Mouse (Mus musculus): ENCODE measurements around the gene 4933407L21Rik. TPM values are rescaled to one million over a fixed set of nuclear protein-coding genes. Genes with fewer than 3 reads are reported as not detected.

4933407L21Rik gene
- polyA plus RNA-seq (2012; rRNA removed) = 0.14 and 0.16 TPM in 2 replicates

DNA sequence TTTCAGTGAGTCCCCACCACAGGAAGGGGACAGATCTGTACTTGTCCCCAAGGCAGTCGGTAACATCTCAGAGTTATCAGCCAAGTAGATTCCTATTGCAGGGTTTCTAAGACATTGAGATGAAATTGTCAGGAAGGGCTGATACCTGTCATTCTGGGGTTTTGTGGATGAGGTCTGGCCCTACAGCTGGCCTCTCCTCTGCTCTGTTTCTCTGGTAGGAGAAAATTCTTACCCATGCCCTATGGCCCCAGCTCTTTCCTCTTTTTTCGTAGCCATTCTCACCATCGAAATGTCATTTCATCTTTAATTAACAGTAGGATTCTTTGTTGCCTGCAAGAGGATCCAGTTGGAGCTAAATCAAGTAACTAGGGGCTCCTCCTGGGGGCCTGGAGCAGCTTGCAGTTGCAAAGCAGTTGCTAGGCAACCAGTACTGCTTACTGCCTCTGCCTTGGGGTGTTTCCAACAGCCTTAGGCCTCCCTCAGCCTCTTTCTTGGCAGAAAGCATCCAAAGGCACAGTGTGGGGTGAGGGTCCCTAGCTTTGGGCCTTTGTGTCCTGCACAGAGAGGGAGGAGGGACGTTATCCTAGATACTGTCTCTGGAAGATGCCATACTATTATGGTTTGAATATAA, at the start of gene 4933407L21Rik:
Gene 4933407L21Rik, plus strand, starts transcription at position 427 of the 631 bp plus-strand sequence.

DNA sequence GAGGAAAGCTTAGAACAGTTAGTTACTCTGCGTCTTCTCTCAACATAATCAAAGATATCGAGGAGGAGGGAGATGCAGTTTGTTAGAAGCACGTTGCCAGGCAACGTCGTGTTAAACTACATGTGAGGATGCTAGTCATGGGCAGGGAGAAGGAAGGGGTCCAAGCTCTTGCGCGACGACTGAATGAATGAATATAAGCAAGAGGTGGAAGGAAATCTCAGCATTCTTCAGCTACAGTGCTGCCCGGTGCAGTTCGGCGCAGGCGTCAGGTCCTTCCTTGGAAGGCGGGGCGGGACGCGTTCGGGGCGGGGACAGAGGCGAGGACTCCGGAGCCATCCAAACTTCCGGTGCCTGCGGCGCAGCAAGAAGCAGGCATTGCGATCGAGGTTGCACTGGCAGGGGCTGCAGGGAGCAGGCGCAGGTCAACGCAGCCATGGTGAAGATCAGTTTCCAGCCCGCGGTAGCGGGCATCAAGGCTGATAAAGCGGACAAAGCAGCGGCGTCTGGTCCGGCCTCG, 34.0 kb upstream of the 4933407L21Rik start, which contains the start of gene Itm2c:
Gene Itm2c, plus strand, starts transcription at position 51 of the 517 bp plus-strand sequence.

DNA sequence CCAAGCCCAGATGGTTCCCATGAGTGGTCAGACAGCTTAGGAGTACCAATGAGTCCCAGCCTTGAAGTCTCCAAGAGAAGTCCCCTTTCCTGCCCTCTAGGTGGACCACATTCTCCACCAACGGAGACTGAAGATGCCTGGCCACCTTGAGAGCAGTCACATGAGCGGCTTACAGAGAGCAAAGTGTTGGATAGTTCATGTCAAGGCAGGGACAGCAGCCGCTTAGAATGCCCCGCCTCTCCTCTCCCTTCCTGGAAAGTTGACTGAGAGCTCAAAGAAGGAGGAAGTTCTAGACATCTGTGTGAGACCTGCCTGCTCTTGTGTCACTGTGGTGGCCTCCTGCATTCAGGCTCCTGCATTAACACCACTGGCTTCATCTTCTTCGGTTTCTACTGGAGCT, 32.6 kb downstream of the 4933407L21Rik start, which contains the start of gene Gpr55:
Gene Gpr55, minus strand, starts transcription at position 135 of the 400 bp plus-strand sequence.

Other genes with a start within 250 kb of the 4933407L21Rik start
- gene A630001G21Rik, start 149.8 kb upstream of the 4933407L21Rik start, polyA plus RNA-seq (2012; rRNA removed) = 4.1 and 4.4 TPM in 2 replicates
- 22.1 and 24.7 TPM in 2 replicates for gene Cab39, start 135.0 kb upstream of the 4933407L21Rik start, polyA plus RNA-seq (2012; rRNA removed)
- gene Itm2c, start 34.2 kb upstream of the 4933407L21Rik start, polyA plus RNA-seq (2012; rRNA removed) = 50.6 and 52.4 TPM in 2 replicates
- 0.12 and 0.13 TPM in 2 replicates for gene Gpr55, start 32.5 kb downstream of the 4933407L21Rik start, polyA plus RNA-seq (2012; rRNA removed)
- gene Spata3, start 88.3 kb downstream of the 4933407L21Rik start, polyA plus RNA-seq (2012; rRNA removed) = 0.08 and 0.19 TPM in 2 replicates
- gene 2810459M11Rik, start 117.4 kb downstream of the 4933407L21Rik start, polyA plus RNA-seq (2012; rRNA removed) = 18.0 and 18.1 TPM in 2 replicates
- gene Psmd1, start 135.9 kb downstream of the 4933407L21Rik start, polyA plus RNA-seq (2012; rRNA removed) = 32.3 and 36.9 TPM in 2 replicates
- gene Htr2b, start 183.5 kb downstream of the 4933407L21Rik start, polyA plus RNA-seq (2012; rRNA removed) = 0.02 TPM in 1 of 2 replicates, not detected in the other
- 0.22 TPM in 1 of 2 replicates, not detected in the other for gene Gm21972, start 205.2 kb downstream of the 4933407L21Rik start, polyA plus RNA-seq (2012; rRNA removed)
- gene Armc9, start 226.3 kb downstream of the 4933407L21Rik start, polyA plus RNA-seq (2012; rRNA removed) = 3.9 and 4.5 TPM in 2 replicates

All from liver, embryonic 18 days (tissue).